Mouse (Mus musculus): ENCODE measurements around the gene Ugt1a9.

Gene Ugt1a9

DNA sequence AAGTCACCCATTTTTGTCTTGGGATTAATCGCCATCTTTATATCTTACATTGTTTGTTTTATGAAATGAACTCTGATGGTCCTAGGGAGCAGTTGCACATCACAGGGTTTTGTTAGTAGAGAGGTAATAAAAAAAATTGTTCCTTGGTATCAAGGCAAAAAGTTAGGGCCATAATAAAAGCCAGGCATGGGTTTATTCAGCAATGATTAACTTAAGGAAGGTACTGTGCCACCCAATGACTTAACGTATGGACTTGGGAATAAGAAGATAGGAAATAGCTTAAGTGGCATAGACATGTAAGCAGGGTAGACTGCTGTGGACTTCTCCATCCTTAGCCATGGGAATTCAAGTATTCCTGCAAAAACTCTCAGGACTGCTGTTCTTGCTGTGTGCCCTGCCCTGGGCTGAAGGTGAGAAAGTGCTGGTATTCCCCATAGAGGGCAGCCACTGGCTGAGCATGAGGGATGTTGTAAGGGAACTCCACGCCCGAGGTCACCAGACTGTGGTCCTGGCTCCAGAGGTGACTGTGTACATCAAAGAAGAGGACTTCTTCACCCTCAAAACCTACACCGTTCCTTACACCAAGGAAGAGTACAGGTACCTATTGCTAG is 115.8 kb downstream of the Ugt1a9 start:
- no peak for DNase-seq

DNA sequence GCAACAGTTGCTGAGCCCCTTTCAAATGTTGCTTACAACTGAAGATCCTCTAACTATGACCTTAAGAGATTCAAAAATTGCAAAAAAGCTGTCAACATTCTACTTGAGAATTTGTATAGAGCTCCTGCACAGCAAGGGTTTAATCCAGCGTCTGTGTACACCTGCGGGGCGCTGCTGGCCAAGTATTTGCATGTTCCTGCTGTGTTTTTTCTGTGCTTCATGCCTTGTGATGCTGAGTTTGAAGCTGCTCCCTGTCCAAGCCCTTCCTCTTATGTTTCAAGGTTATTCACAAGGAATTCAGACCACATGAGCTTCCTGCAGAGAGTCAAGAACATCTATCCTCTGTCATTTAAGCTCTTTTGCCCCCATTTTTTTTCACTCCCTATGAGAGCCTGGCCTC is 121.5 kb downstream of the Ugt1a9 start:
- DNase-seq, result no peak

DNA sequence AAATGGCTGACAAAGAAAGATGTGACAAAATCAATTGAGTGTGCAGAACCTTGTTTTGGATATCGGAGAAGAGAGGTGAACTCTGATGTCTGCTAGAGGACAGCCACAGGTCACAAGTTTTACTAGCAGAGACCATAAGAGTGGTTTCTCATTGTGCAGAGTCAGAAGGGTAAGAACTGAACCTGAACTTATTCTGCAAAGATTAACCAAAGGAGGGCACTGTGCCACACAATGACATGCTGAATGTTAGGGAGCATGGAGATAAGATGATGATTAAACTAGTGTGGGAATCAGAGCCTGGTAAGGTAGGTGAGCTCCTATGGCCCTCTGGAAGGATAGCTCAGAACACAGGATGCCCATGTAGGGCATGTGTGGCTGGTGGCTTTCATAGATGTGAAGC is 125.1 kb downstream of the Ugt1a9 start:
- DNase-seq, result peak; percentile 83 to 92

DNA sequence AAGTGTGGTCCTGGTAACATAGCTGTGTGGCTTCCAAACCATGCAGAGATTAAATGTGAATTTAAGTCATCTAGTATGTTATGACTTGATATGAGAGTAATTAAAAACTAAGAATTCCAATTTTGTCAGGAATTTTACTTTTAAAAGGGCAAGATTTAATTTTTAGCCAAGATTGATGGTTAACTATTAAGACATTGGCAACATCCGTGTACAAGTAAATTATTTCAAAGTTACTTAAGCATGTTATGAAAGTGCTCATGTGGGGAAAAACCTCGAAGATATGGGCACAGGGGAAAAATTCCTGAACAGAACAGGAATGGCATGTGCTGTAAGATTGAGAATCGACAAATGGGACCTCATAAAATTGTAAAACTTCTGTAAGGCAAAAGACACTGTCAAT is 126.8 kb downstream of the Ugt1a9 start:
- DNase-seq, result peak in 1 of 2 experiments; percentile 45

DNA sequence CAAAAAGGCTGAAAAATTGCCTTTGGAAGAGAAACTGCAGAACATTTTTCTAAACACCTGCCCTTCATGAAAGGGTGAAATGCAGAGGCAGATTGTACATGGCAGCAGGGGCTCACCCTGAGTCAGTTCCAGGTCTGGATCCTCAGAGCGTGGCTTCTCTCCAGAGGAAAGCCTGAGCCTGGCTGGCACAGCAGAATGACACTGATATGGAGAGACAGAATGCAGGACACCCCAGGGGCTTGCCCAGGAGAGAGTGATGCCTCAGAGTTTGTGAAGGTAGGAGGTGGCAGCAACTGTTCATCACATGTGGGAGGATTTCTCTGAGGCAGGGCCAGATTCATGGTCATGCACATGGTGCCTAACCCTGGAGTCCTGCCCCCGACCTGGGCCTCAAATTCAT is 129.4 kb downstream of the Ugt1a9 start:
- no peak for DNase-seq

DNA sequence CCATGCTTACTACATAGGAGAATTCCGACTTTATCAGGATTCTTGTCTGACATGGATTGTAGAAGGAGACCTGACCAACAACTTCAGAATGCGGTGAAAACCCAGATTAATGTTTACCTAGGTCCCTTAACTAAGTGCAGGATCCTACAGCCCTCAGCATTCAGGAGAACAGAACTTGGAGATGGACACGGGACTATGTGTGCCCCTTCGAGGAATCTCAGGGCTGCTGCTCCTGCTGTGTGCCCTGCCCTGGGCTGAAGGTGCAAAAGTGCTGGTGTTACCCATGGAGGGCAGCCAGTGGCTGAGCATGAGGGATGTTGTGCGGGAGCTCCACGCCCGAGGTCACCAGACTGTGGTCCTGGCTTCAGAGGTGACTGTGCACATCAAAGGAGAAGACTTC is 129.9 kb downstream of the Ugt1a9 start, which contains the start of gene Ugt1a2:
Gene Ugt1a2 (plus strand): TSS at position 146 of the 400 bp plus-strand sequence.
- DNase-seq, result peak; percentile 41 to 82

DNA sequence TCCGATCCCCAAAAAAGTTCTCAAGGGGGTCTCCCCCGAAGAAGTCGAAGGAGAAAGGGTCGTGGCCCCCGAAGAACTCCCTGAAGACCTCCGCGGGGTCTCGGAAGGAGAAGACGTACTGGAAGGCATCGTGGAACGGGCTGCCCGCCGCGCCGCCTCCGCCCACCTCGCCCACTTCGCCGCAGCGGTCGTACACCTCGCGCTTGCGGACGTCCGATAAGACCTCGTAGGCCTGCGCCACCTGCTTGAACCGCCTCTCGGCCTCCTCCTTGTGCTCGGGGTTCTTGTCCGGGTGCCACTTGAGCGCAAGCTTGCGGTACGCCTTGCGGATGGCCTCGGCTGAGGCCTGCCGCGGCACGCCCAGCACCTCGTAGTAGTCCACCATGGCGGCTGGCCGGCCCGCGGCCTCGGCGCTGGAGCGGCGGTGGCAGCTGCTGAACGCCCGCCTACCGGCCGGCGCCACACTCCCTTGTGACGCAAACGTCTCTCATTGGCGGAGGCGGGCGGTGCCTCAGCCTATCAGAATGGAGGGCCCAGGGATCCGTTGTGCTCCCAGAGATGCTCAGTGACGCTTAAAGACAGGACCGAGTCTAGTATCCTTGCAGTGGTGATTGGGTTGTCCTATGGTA is 134.8 kb downstream of the Ugt1a9 start, which contains the start of gene Dnajb3:
Gene Dnajb3 (minus strand): TSS at position 489 of the 629 bp plus-strand sequence.
- peak; percentile 72 to 79 for DNase-seq

DNA sequence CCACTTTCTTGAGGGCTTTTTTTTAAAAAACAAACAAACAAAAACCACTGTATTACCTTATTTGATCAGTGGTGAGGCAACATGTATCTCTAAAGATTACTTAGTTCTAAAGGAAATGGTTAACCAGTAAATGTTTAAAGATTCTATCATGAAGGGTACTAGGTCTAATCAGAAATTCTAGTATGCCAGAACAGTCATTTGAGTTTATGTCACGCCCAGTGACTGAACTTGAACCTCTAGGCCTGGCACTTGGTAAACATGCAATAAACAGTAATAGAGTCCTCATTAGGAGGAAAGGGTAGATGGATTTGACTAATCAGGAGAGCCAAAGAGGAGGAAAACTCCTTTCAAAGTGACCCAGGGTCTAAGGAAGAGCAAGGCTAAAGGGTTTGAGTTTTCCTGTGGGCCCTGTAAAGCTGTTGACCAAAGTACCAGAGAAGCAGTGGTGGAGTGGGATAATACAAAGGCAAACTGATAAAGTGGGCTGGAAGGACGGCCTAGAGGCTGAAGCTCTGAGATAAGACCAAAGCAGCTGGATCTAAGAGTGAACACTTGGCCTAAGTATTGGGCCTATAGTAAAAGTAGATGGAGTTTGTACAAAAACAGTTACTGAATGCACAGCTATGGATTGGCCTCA is 136.4 kb downstream of the Ugt1a9 start:
- no peak for DNase-seq

DNA sequence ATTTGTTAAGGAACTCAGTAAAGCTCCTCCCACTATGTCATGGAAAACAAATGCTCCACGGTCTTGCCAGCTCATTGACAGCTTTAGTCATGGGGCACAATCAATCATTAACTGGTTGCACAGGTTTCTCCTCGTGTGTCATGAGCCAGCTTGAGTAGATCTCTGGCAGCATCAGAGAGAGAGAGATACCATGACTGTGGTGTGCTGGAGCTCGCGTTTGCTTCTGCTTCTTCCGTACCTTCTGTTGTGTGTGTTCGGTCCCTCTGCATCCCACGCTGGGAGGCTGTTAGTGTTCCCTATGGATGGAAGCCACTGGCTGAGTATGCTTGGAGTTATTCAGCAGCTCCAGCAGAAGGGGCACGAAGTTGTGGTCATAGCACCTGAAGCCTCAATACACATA is 141.2 kb downstream of the Ugt1a9 start, which contains the start of gene Ugt1a1:
Gene Ugt1a1 (plus strand): TSS at position 148 of the 400 bp plus-strand sequence.
- DNase-seq, result peak; percentile 50 to 81

DNA sequence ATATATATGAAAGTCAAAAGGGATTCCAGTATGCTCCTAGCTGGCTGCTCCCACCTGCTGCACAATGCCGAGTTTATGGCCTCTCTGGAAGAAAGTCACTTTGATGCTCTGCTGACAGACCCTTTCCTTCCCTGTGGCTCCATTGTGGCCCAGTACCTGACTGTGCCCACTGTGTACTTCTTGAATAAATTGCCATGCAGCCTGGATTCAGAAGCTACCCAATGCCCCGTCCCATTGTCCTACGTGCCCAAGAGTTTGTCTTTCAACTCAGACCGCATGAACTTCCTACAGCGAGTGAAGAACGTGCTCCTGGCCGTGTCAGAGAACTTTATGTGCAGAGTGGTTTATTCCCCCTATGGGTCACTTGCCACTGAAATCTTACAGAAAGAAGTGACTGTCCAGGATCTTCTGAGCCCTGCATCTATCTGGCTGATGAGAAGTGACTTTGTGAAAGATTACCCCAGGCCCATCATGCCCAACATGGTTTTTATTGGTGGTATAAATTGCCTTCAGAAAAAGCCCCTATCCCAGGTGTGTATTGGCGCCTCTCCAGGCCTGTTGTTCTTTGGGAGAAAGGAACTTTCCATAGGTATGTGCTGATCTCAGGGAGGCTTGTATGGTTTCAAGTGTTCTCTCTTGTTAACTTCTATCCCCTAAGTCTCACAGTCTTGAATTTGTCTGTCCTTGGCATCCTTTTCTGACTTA is 141.9 kb downstream of the Ugt1a9 start:
- no peak for DNase-seq

DNA sequence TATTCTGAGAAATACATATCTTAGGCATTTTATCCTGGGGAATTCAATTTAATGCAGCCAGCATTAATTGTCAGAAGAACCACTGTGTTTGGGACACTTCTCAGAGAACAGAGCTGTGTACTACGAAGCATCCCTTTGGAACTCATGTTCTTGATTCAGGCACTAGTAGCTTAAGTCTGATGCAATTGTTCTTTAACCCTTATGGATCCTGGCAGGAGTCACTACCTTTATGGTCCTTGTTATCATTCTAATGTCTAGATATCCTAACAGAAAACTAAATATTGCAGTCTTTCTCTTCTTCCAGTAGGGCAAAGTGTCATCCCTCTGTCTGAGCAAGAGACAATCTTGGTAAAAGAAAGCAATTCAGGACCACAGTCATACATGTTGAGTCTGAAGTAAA is 142.5 kb downstream of the Ugt1a9 start:
- no peak for DNase-seq

DNA sequence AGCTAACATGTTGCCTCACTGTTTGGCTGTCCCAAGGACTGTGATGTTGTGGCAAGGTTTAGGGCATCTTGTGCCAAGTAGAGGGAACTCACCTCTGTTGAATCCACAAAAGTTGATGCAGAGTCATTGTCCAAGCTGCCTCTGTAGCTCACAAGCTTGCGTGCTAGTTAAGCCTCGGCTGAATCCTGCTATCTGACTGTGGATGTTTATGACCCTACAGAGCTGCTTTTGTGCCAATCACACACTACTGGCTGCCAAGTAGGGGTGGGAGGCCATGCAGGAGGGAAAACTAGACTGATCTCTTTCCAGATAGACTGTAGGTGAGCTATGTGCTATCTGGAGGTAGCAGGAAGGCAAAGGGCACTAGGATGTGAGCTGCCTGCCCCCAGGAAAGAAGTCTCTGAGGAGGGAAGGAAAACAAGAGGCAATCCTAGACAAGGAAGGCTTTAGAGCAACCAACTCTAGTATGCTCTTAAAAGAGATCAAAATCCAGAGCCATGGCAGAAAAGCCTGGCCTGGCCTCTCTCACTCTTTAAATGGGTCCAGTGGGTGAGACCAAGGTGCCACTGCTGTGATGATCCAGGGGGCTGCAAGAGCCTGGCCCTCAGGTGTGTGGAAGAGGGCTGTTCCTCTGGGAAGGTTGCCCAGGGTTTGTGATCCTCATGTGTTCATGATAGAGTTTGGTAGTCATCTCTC is 143.3 kb downstream of the Ugt1a9 start:
- DNase-seq, result no peak

DNA sequence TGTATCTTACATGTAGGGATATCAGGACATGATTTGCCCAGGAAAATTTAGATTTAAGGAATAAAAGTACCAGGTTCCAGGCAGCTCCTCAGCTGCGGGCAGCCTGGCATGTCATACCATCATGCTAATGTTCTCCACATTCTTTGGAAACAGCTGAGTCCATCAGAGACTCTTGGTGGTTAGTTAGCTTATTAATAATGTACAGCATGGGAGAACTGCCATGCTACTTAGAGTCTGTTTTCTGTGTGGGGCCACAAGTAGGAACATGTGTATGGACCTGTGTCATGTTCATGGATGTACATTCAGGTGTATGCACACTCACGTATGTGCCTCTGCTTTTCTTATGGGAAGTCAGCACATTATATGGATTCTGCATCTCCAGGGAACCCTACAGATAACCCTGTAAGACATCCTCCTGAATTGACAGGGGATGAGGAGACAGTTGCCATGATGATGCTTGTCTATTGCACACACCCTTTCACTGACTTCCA is 143.9 kb downstream of the Ugt1a9 start:
- DNase-seq, result no peak

DNA sequence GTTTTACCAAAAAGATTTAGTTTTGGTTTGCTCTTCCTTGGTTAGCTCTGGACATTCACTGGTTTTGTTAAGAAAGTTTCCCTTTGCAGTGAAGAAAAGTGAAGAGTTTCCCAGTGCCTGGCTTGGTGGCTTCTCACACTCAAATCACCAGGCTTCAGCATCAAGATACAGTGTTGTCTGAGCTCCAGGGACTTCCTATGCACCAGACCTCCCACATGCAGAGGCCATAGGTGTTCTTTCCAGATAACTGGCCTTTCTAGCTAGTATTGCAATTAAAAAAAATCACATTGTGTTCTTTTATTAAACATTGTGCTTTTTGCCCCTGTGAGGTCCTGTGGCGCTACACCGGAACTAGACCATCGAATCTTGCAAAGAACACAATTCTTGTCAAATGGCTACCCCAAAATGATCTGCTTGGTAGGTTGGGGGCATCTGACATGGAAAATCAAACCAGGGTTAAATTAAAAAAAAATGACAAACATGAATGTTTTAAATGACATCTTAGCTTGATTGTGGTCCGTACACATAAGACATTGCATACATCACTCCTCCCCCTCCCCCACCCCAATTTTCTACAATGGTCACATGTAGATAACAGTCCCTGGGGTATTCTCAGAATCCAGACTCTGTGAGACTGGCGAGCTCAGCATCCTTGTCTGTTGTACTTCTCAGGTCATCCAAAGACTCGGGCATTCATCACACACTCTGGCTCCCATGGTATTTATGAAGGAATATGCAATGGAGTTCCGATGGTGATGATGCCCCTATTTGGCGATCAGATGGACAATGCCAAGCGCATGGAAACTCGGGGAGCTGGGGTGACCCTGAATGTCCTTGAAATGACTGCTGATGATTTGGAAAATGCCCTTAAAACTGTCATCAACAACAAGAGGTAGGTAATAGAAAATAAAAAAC is 145.1 kb downstream of the Ugt1a9 start:
- DNase-seq, result no peak

DNA sequence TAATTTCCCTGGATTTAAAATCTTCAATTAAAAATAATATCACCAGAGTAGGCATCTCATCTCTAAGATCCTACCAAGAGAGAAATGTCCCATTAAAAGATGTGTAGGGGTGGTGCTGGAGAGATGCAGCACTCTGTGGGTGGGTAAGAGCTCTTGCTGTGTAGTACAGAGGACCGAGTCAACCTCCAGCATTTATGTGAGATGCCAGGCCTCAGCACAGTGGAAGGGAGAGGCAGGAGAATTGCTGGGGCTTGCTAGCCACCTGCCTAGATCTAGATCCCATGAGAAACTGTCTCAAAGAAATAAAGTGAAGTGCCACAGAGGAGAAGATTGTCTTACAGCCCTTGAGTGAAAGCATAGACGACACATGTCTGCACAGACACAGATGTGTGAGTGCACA is 146.0 kb downstream of the Ugt1a9 start:
- no peak for DNase-seq

DNA sequence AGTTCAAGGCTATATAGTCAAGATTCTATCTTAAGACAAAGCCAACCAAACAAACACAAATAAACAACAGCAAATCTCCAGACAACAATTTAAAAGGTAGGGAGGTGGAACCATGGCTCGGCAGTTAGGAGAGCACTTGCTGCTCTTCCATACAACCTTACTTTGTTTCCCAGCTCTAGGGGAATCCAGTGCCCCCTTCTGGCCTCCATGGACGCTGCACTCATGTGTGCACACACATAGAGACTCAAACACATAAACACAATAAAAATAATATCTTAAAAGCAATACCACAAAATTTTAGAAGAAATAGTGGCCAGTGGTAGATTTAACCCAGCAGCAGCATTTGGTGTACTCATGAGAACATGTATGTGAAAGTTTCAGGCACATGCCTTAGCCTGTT is 146.5 kb downstream of the Ugt1a9 start:
- no peak for DNase-seq

DNA sequence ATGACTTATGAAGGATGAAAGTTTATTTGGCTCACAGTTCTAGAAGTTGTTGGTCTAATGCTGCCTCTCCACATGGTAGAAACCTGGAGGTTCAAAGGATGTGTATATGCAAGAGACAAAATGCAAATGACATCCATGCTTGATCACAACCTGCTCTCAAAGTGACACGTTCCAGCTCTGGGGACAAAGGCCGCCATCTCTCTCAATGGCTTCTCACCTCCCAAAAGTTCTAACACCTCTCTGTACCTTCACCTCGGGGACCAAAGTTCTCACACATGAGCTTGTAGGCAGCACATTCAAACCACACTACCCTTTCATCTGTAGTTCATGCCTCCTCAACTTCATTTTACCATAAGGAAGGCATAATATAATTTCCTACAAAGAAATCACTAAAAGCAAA is 147.0 kb downstream of the Ugt1a9 start:
- no peak for DNase-seq

DNA sequence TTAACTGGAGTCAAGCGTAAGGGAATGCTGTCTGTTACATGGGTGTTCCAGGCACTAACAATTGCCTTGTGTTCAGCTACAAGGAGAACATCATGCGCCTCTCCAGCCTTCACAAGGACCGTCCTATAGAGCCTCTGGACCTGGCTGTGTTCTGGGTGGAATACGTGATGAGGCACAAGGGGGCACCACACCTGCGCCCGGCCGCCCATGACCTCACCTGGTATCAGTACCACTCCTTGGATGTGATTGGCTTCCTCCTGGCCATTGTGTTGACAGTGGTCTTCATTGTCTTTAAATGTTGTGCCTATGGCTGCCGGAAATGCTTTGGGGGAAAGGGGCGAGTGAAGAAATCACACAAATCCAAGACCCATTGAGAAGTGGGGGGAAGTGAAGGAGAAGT is 147.5 kb downstream of the Ugt1a9 start:
- DNase-seq, result no peak

DNA sequence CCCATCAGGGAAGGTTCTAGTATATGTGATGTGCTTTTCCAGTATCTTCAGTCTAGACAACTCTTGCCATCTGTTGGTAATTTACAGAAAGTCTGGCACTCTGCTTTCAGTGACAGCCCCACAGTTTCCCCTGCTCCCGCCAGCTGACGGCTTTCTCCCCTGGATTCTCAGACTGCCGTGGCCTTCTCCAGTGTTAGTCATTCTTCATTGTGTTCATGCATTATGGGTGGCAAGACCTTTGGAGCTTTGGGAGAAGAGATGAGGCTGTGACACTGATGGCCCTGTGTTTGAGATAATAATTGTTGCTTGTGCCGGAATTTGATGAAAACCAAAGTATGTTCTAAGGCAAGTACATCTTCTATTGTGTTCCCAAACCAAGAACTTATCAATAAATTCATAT is 148.0 kb downstream of the Ugt1a9 start:
- DNase-seq, result no peak

DNA sequence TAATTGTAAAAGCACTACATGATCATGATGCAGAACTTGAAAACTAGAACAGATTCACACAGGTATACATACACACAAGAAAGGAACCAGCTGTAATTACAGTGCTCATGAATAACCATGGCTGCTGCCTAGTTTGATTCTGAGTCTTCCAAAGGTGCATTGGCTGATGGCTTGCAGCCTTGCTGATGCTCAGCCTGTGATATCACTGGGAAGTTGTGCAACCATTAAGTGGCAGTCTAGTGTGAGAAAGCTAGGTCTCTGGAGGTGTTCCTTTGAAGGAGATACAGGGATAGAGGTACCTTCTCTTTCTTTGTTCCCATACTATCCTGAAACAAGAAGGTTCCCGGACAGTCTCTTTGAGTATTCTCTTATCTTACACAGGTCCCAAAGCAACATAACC is 148.5 kb downstream of the Ugt1a9 start:
- no peak for DNase-seq

DNA sequence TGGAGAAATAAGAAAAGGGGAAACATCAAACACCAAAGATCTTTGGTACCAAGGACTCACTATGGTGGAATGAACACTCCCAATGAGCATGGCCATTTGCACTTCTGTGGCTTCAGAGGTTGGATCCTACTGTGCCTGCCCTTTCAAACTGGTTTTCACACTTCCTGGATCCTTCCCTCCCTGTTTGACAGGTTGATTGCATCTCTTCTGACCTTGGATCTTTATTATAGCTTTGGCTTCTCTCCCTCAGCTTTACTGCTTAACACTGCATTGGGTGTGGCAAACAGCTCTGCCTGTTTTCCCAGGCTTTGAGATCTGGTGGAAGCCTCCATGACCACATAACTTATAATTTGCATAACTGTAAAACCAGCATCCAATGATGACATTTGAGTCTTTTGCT is 149.7 kb downstream of the Ugt1a9 start:
- DNase-seq, result no peak

DNA sequence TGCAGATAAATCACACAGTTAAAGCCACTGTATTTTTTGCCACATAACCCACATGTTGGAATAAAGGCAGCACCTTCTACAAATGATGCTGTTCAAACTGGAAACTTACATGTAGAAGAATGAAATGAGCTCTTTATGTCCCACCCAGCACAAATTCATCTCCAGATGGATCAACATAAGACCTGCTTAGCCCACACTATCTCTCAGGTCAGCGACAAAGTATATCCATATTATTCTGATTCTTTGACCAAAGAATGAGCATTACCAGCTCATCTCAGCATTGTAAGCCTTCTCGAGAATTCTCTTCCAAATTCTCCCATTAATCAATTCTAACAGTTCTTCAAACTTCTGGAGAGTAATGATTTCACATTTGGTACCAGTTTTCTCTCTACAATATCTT is 151.6 kb downstream of the Ugt1a9 start:
- no peak for DNase-seq
